Mouse (Mus musculus) MEL (cell line): ENCODE measurements around the gene Mme.

Source experiments
- CTCF ChIP-seq, 3 experiments: IDR thresholded peaks in 2 of 3; conservative IDR thresholded peaks in 1 of 3; 2 replicates each; pipeline ENCODE4 v1.5.1; 2011 to 2012; ENCODE audit warnings: low read length in 3 of 3, low read depth in 2 of 3, mild to moderate bottlenecking in 2 of 3, improper control_type of control experiment in 1 of 3, inconsistent platforms in 1 of 3, mixed read lengths in 1 of 3, moderate library complexity in 1 of 3; ENCODE audit not compliant: control insufficient read depth in 1 of 3, insufficient read depth in 1 of 3, poor library complexity in 1 of 3, severe bottlenecking in 1 of 3
- EP300 ChIP-seq, 2 experiments: IDR thresholded peaks; 2 replicates each; pipeline ENCODE4 v1.6.1; 2011; ENCODE audit warnings: improper control_type of control experiment in 2 of 2, low read length in 2 of 2, low read depth in 1 of 2, mild to moderate bottlenecking in 1 of 2
- GABPA ChIP-seq: IDR thresholded peaks from 2 replicates; pipeline ENCODE4 v1.6.1; 2012; ENCODE audit warnings: low read depth, mild to moderate bottlenecking, inconsistent platforms, low read length, improper control_type of control experiment, moderate library complexity
- HCFC1 ChIP-seq: IDR thresholded peaks from 2 replicates; pipeline ENCODE4 v1.6.1; 2012; ENCODE audit warnings: low read depth, mild to moderate bottlenecking, inconsistent platforms, low read length, improper control_type of control experiment, moderate library complexity
- JUND ChIP-seq: IDR thresholded peaks from 2 replicates; pipeline ENCODE4 v1.6.1; 2011; ENCODE audit warnings: low read depth, mild to moderate bottlenecking, improper control_type of control experiment, low read length
- MAFK ChIP-seq: IDR thresholded peaks from 2 replicates; pipeline ENCODE4 v1.6.1; 2011; ENCODE audit warnings: low read depth, mild to moderate bottlenecking, low read length, improper control_type of control experiment, borderline replicate concordance
- MYC ChIP-seq: IDR thresholded peaks from 2 replicates; pipeline ENCODE4 v1.6.1; 2011; ENCODE audit warnings: low read depth, mild to moderate bottlenecking, low read length, improper control_type of control experiment, moderate library complexity
- NELFE ChIP-seq: IDR thresholded peaks from 2 replicates; pipeline ENCODE4 v1.6.1; 2011; ENCODE audit warnings: low read depth, low read length, improper control_type of control experiment
- POLR2A ChIP-seq, 2 experiments: IDR thresholded peaks; 2 replicates each; pipeline ENCODE4 v1.6.1; 2011 to 2012; ENCODE audit warnings: low read length in 2 of 2, mild to moderate bottlenecking in 2 of 2, control low read depth in 1 of 2, improper control_type of control experiment in 1 of 2, low read depth in 1 of 2, moderate library complexity in 1 of 2; ENCODE audit not compliant: control insufficient read depth in 1 of 2, insufficient read depth in 1 of 2, poor library complexity in 1 of 2
- POLR2AphosphoS2 ChIP-seq: IDR thresholded peaks from 2 replicates; pipeline ENCODE4 v1.6.1; 2011; ENCODE audit warnings: low read length, improper control_type of control experiment
- RAD21 ChIP-seq: IDR thresholded peaks from 2 replicates; pipeline ENCODE4 v1.6.1; 2011; ENCODE audit warnings: mild to moderate bottlenecking, low read depth, low read length, improper control_type of control experiment
- USF1 ChIP-seq: IDR thresholded peaks from 2 replicates; pipeline ENCODE4 v1.6.1; 2014; ENCODE audit warnings: low read depth, mild to moderate bottlenecking, inconsistent platforms, low read length, improper control_type of control experiment, moderate library complexity

DNA sequence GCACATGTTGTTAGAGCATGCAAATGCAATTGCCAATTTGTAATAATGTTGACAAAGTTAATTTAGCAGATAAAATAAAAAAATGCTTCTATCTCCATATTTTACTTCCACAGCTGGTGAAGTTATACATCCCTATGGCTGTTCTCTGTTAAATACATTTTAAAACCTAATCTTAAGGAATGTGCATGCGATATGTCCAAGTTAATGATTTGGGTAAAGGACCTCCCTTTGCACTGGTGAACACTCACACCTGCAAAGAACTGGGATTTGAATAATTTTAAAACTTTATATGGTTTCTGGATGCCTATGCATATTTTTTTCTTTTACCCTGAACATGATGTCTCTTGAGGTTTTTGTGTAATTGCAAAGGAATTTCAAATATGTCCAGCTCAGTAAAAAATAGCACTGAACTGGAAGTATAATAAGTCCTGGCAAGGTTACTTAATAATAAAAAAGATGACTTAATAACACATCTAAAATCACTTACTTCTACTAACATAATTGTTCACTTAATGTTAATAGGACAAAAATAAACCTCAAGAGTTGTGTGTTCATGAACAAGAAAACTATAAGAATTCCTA, 110.4 kb downstream of the Mme start:
- TF ChIP-seq CTCF (IDR thresholded peaks at IDR 0.05 in 2 of 3, conservative IDR thresholded peaks at IDR 0.05 in 1 of 3; ENCODE audit: control insufficient read depth in 1 of 3, insufficient read depth in 1 of 3, low read depth in 2 of 3, low read length in 3 of 3, poor library complexity in 1 of 3, severe bottlenecking in 1 of 3) (no peak), GABPA (no peak), JUND (no peak), POLR2AphosphoS2 (no peak), HCFC1 (no peak), POLR2A (IDR thresholded peaks at IDR 0.05; ENCODE audit: control insufficient read depth in 1 of 2, insufficient read depth in 1 of 2, low read depth in 1 of 2, low read length in 2 of 2, poor library complexity in 1 of 2) (no peak), MYC (no peak), USF1 (no peak), EP300 (IDR thresholded peaks at IDR 0.05; ENCODE audit: low read depth in 1 of 2, low read length in 2 of 2) (no peak), RAD21 (no peak), NELFE (no peak), MAFK (no peak)
